Mouse (Mus musculus) CH12.LX (cell line): ENCODE measurements around the gene Hoxc8.

Experiments used
- CTCF ChIP-seq, 2 experiments: IDR thresholded peaks in 1 of 2; conservative IDR thresholded peaks in 1 of 2; 2 replicates each; pipeline ENCODE4 v1.5.1; 2011 to 2012; ENCODE audit warnings: low read depth in 2 of 2, low read length in 2 of 2, improper control_type of control experiment in 1 of 2, inconsistent platforms in 1 of 2, mild to moderate bottlenecking in 1 of 2, moderate library complexity in 1 of 2
- E2F4 ChIP-seq: IDR thresholded peaks from 2 replicates; pipeline ENCODE4 v1.6.1; 2011; ENCODE audit warnings: low read depth, low read length, improper control_type of control experiment; ENCODE audit not compliant: insufficient replicate concordance
- GABPA ChIP-seq: IDR thresholded peaks from 2 replicates; pipeline ENCODE4 v1.6.1; 2012; ENCODE audit warnings: low read depth, low read length, improper control_type of control experiment, inconsistent platforms; ENCODE audit not compliant: insufficient replicate concordance
- POLR2A ChIP-seq: IDR thresholded peaks from 2 replicates; pipeline ENCODE4 v1.6.1; 2011; ENCODE audit warnings: low read depth, mild to moderate bottlenecking, improper control_type of control experiment, low read length

DNA sequence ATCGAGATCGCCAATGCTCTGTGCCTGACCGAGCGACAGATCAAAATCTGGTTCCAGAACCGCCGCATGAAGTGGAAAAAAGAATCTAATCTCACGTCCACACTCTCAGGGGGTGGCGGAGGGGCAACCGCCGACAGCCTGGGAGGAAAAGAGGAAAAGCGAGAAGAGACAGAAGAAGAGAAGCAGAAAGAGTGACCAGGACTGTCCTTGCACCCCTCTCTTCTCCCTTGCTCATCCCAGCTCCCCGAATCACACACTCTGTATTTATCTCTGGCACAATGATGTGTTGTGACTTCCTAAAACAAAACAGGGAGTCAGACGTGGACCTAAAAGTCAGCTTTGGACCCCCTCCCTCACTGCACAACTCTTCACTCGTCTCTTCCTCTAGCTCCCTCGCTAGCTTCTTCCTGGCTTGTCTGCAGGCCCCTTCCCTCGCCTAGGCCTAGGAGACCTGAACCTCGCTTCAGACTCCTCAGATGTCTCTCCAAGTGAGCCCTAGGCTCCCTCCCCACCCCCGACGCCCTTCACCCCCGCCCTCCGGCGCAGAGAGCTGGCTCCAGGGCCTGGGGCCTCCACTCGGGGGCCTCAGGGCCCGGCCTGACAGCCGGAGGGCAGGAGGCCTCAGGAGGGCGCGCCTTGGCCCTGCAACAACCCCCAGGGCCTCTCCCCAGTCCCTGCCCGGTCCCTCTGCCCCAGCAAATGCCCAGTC lies 20.6 kb downstream of the Hoxc8 start:
- TF ChIP-seq GABPA (no peak), POLR2A (no peak), E2F4 (no peak), CTCF (conservative IDR thresholded peaks at IDR 0.05 in 1 of 2, IDR thresholded peaks at IDR 0.05 in 1 of 2; ENCODE audit: low read depth in 2 of 2, low read length in 2 of 2) (no peak)
